Mouse (Mus musculus): ENCODE measurements at regions not wholly inside any gene's neighbourhood (a gene's known extent, or its start where the extent isn't known, plus 50 kb on each side); places are given as distances from the start of the nearest gene placed in this dataset.

DNA sequence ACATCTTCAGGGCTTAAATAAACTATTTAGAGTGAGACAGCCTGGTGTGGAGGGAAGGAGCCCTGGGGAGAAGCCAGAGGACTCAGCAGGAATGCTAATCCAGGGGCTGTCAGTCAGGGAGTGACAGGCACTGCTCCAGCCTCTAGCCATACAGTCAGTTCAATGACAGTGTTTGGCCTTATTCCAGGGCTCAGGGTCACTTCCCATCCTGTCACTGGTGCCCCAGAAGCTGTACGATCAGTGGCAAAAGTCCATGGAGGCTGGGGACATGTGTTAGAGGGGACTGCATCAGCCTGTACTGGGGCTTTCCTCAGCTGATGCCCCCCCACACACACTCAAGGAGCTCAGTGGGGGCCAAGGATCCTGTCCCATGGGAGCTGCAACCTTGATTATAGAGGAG lies 176.1 kb upstream of the 1700012A03Rik start:
- Histone ChIP-seq H3K27me3 (ENCODE audit: control insufficient read depth, insufficient read depth, low read length) (no peaks in the 10 kb centered on the region), H3K4me1 (ENCODE audit: control insufficient read depth, insufficient read depth, insufficient read length, low read length) (no peaks in the 10 kb centered on the region), H3K4me3 (ENCODE audit: low read depth, low read length) (no peak overlapping the region), H3K27ac (ENCODE audit: insufficient read depth, low read depth, low read length) (no peak overlapping the region), H3K36me3 (ENCODE audit: control insufficient read depth, insufficient read depth, low read length) (no peaks in the 10 kb centered on the region)
- 44% methylated on average over 1 of the region's 1 CpGs for WGBS
- TF ChIP-seq CTCF (IDR thresholded peaks at IDR 0.05; ENCODE audit: extremely low read depth, insufficient read length, insufficient replicate concordance, low read depth, low read length), result no peak
- TF ChIP-seq POLR2A (IDR thresholded peaks at IDR 0.05; ENCODE audit: low read depth, low read length), result no peak

DNA sequence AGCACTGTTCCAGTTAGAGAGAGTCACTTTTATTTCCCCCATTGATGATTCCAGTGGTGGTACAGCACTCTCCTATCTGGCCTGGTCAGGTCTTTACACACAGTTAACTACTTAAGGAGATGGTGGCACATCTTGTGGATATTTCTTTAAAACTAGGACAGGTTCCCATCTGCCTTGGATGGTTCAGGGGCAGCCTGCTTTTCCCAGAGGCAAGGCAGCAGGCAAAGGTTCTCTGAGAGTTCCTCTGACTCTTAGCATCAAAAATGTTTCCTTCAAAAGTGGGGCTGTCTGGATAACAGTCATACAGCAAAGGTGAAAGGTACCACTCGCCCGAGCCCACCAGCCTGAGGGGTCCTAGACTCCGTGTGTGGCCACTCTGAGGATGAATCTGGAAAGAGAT lies 178.3 kb upstream of the 1700012A03Rik start:
- H3K27ac ChIP-seq (ENCODE audit: insufficient read depth, low read depth, low read length), result no peak overlapping the region
- TF ChIP-seq CTCF (IDR thresholded peaks at IDR 0.05; ENCODE audit: extremely low read depth, insufficient read length, insufficient replicate concordance, low read depth, low read length) (no peak), POLR2A (IDR thresholded peaks at IDR 0.05; ENCODE audit: low read depth, low read length) (no peak)
- H3K36me3 ChIP-seq (ENCODE audit: control insufficient read depth, insufficient read depth, low read length), result no peaks in the 10 kb centered on the region
- 84% methylated on average over 3 of the region's 3 CpGs for WGBS
- no peaks in the 10 kb centered on the region for H3K4me1 ChIP-seq (ENCODE audit: control insufficient read depth, insufficient read depth, insufficient read length, low read length)
- H3K27me3 ChIP-seq (ENCODE audit: control insufficient read depth, insufficient read depth, low read length), result no peaks in the 10 kb centered on the region
- no peak overlapping the region for H3K4me3 ChIP-seq (ENCODE audit: low read depth, low read length)

DNA sequence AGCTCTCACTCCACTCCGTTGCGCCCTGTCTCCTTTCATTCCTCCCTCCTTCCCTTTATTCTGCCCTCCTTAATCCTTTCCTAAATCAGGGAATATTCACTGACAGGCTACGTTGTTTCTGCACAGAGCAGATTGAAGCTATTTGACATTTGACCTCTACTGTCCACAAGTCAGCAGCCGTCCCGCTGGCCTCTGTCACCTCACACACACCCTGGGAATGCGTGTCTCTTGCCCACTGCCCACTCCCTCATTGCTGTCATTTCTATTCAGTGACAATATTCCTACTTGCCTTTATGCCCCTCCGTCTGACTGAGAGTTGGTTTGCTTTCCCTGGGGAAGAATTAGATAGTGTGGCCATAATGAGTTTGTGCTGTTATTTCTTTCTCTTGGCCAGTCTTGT lies 188.1 kb upstream of the 1700012A03Rik start:
- WGBS, result 46% methylated on average over 7 of the region's 7 CpGs
- Histone ChIP-seq H3K36me3 (ENCODE audit: control insufficient read depth, insufficient read depth, low read length) (no peaks in the 10 kb centered on the region), H3K4me1 (ENCODE audit: control insufficient read depth, insufficient read depth, insufficient read length, low read length) (no peaks in the 10 kb centered on the region), H3K27me3 (ENCODE audit: control insufficient read depth, insufficient read depth, low read length) (no peaks in the 10 kb centered on the region), H3K4me3 (ENCODE audit: low read depth, low read length) (no peak overlapping the region), H3K27ac (ENCODE audit: insufficient read depth, low read depth, low read length) (no peak overlapping the region)
- TF ChIP-seq POLR2A (IDR thresholded peaks at IDR 0.05; ENCODE audit: low read depth, low read length), result no peak

DNA sequence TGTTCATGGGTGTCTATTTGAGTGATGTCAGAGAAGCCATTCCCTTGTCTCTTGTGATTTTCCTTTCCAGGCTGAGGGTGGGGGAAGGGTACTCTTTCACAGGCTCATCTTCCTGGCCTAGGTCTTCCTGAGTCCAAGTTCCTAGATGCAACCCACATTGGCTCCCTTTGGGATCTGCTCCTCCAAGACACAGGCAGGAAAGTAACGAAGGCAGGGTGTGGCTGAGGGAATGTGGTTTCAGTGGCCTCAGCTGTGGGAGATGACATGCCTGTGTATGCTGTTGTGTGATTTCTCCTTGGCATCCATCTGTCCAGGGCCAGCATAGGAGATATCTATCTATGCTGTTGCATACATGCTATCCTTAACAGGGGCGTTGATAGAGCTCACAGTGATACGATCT lies 190.4 kb upstream of the 1700012A03Rik start:
- H3K27me3 ChIP-seq (ENCODE audit: control insufficient read depth, insufficient read depth, low read length), result no peaks in the 10 kb centered on the region

DNA sequence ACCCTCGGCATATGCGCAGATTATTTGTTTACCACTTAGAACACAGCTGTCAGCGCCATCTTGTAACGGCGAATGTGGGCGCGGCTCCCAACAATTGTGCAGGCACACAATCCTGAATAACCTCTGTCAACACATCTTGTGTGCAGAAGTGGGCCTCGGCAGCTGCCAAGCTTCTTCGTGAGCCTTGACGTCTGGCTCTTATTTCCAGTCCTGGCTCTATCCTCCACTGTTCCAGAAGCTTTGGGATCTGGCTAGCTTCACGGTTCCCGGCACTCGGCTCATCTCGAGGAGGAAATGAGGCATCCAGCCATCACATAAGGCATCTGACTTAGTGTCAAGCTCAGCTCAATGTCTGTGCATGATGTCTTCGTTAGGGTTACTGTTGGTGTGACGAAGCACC lies 195.8 kb upstream of the 1700012A03Rik start:
- WGBS, result 96% methylated on average over 16 of the region's 16 CpGs
- no peak overlapping the region for H3K4me3 ChIP-seq (ENCODE audit: low read depth, low read length)
- no peaks in the 10 kb centered on the region for H3K4me1 ChIP-seq (ENCODE audit: control insufficient read depth, insufficient read depth, insufficient read length, low read length)
- no peaks in the 10 kb centered on the region for H3K36me3 ChIP-seq (ENCODE audit: control insufficient read depth, insufficient read depth, low read length)
- no peaks in the 10 kb centered on the region for H3K27me3 ChIP-seq (ENCODE audit: control insufficient read depth, insufficient read depth, low read length)
- TF ChIP-seq POLR2A (IDR thresholded peaks at IDR 0.05; ENCODE audit: low read depth, low read length), result no peak
- no peak for TF ChIP-seq CTCF (IDR thresholded peaks at IDR 0.05; ENCODE audit: extremely low read depth, insufficient read length, insufficient replicate concordance, low read depth, low read length)
- H3K27ac ChIP-seq (ENCODE audit: insufficient read depth, low read depth, low read length), result no peak overlapping the region

More for the DNA sequence above, 190.4 kb upstream of the 1700012A03Rik start:
- H3K4me1 ChIP-seq (ENCODE audit: control insufficient read depth, insufficient read depth, insufficient read length, low read length), result no peaks in the 10 kb centered on the region
- H3K36me3 ChIP-seq (ENCODE audit: control insufficient read depth, insufficient read depth, low read length), result no peaks in the 10 kb centered on the region
- H3K27ac ChIP-seq (ENCODE audit: insufficient read depth, low read depth, low read length), result no peak overlapping the region
- no peak overlapping the region for H3K4me3 ChIP-seq (ENCODE audit: low read depth, low read length)
- 78% methylated on average over 3 of the region's 3 CpGs for WGBS
- TF ChIP-seq CTCF (IDR thresholded peaks at IDR 0.05; ENCODE audit: extremely low read depth, insufficient read length, insufficient replicate concordance, low read depth, low read length) (no peak), POLR2A (IDR thresholded peaks at IDR 0.05; ENCODE audit: low read depth, low read length) (no peak)

DNA sequence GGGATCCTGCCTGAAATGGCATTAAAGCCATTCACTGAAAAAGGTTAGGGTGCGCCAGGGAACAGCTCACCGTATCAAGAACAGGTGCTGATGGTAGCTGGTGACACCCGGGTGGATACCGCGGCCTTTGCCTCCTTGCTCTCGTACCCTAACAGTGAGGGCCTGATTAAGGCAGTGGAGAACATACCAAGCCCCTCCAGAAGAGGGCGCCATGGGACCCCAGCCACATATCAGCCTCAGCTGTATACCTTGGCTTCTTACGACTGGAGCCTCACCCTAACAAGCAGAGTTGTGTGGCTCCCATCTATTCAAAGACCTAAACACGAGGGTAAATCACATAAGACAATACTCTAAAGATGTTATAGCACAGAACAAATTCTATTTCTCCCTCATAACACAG lies 203.7 kb upstream of the 1700012A03Rik start:
- no peaks in the 10 kb centered on the region for H3K27me3 ChIP-seq (ENCODE audit: control insufficient read depth, insufficient read depth, low read length)

DNA sequence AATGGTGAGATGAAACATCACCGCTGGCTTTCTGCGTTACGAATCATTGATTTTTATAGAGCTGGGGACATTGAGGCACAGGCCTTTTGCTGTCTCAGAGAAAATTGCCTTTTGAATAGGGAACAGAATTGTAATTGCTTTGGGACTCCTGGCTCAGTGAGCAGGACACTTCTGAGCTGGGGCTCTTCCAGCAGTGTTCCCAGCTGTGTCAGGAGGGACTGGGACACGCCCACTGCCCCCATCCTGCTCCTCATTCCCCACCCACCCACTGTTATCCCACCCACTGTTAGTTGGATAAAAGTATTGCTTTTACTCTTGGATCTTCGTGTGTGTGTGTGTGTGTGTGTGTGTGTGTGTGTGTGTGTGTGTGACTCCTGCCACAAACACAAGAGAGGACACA lies 204.4 kb upstream of the 1700012A03Rik start:
- no peaks in the 10 kb centered on the region for H3K4me1 ChIP-seq (ENCODE audit: control insufficient read depth, insufficient read depth, insufficient read length, low read length)
- H3K36me3 ChIP-seq (ENCODE audit: control insufficient read depth, insufficient read depth, low read length), result no peaks in the 10 kb centered on the region
- H3K27ac ChIP-seq (ENCODE audit: insufficient read depth, low read depth, low read length), result no peak overlapping the region
- TF ChIP-seq CTCF (IDR thresholded peaks at IDR 0.05; ENCODE audit: extremely low read depth, insufficient read length, insufficient replicate concordance, low read depth, low read length), result no peak
- TF ChIP-seq POLR2A (IDR thresholded peaks at IDR 0.05; ENCODE audit: low read depth, low read length), result no peak
- no peaks in the 10 kb centered on the region for H3K27me3 ChIP-seq (ENCODE audit: control insufficient read depth, insufficient read depth, low read length)
- no peak overlapping the region for H3K4me3 ChIP-seq (ENCODE audit: low read depth, low read length)
- WGBS, result 79% methylated on average over 5 of the region's 5 CpGs

More for the DNA sequence above, 203.7 kb upstream of the 1700012A03Rik start:
- H3K4me1 ChIP-seq (ENCODE audit: control insufficient read depth, insufficient read depth, insufficient read length, low read length), result no peaks in the 10 kb centered on the region
- H3K4me3 ChIP-seq (ENCODE audit: low read depth, low read length), result no peak overlapping the region
- no peaks in the 10 kb centered on the region for H3K36me3 ChIP-seq (ENCODE audit: control insufficient read depth, insufficient read depth, low read length)
- TF ChIP-seq POLR2A (IDR thresholded peaks at IDR 0.05; ENCODE audit: low read depth, low read length), result no peak
- no peak for TF ChIP-seq CTCF (IDR thresholded peaks at IDR 0.05; ENCODE audit: extremely low read depth, insufficient read length, insufficient replicate concordance, low read depth, low read length)
- 78% methylated on average over 9 of the region's 9 CpGs for WGBS
- H3K27ac ChIP-seq (ENCODE audit: insufficient read depth, low read depth, low read length), result no peak overlapping the region

DNA sequence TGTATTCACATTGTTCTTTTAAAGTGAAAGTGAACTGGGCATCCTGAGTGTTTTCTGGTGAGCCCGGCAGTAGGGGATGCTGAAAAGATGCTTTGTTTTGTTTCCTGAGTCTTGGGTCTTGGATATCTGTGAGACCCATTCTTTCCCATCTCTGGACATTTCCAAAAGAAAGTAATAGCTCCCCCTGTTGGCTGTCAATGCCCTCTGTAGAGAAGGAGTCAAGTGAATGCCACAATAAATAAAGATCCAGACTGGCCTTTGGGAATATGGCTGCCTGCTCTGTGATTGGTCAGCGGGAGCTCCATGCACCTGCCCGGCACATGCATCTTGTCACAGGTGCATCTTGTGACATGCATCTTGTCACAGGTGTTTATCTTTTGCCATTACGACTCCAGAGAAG lies 209.4 kb upstream of the 1700012A03Rik start:
- H3K27ac ChIP-seq (ENCODE audit: insufficient read depth, low read depth, low read length), result no peak overlapping the region
- no peaks in the 10 kb centered on the region for H3K4me1 ChIP-seq (ENCODE audit: control insufficient read depth, insufficient read depth, insufficient read length, low read length)
- H3K4me3 ChIP-seq (ENCODE audit: low read depth, low read length), result no peak overlapping the region
- no peaks in the 10 kb centered on the region for H3K36me3 ChIP-seq (ENCODE audit: control insufficient read depth, insufficient read depth, low read length)
- WGBS, result 90% methylated on average over 4 of the region's 4 CpGs
- no peaks in the 10 kb centered on the region for H3K27me3 ChIP-seq (ENCODE audit: control insufficient read depth, insufficient read depth, low read length)
- TF ChIP-seq POLR2A (IDR thresholded peaks at IDR 0.05; ENCODE audit: low read depth, low read length), result no peak
- TF ChIP-seq CTCF (IDR thresholded peaks at IDR 0.05; ENCODE audit: extremely low read depth, insufficient read length, insufficient replicate concordance, low read depth, low read length), result no peak
